Mouse (Mus musculus): ENCODE measurements around the gene Nptxr. TPM values are rescaled to one million over a fixed set of nuclear protein-coding genes. Genes with fewer than 3 reads are reported as not detected.

Nptxr gene
- 0.92 and 2.1 TPM in 2 replicates for total RNA-seq (2012; rRNA removed)
- 0.09 TPM in 1 of 2 replicates, not detected in the other for total RNA-seq (2014; rRNA removed)
- 0.14 and 0.16 TPM in 2 replicates for polyA plus RNA-seq (2012; ENCODE audit: insufficient read length, low read depth)

GRCm38 (mm10) chr15:79804352-79805071, at the start of gene Nptxr:
Gene Nptxr (minus strand): TSS chr15:79804766.
- peak within 1 kb of the TSS; percentile 67 for H3K4me2 ChIP-seq (ENCODE audit: insufficient read depth, low read depth, poor library complexity, severe bottlenecking)
- DNase-seq (ENCODE audit: extremely low read depth), result no peak
- H3K9ac ChIP-seq (ENCODE audit: insufficient read depth, low read depth), result peak within 1 kb of the TSS; percentile 11; the same call in 1 of the 2 replicates
- peaks cover 0 to 13% of the 10 kb centered on the region in 2 experiments; a peak in 3 of 4 replicates for H3K4me1 ChIP-seq (ENCODE audit: control insufficient read depth in 1 of 2, insufficient read depth in 2 of 2)
- in situ Hi-C loops (cut with MboI; ENCODE audit: low pct_ligation_motif_present, low pct_unique_long_range_greater_than_20kb, low sequenced_read_pairs) (no loop called here), dilution Hi-C loops (cut with MboI; ENCODE audit: extremely low pct_ligation_motif_present, extremely low pct_unique_long_range_greater_than_20kb, low sequenced_read_pairs) (no loop called here)
- H3K27me3 ChIP-seq (replicated peaks), result peaks cover 77% of the 10 kb centered on the region
- H3K9me3 ChIP-seq (replicated peaks; ENCODE audit: low read length), result peaks cover 18% of the 10 kb centered on the region
- H3K27ac ChIP-seq (ENCODE audit: insufficient read depth, low read depth), result no peak within 1 kb of the TSS
- H3K79me2 ChIP-seq (replicated peaks; ENCODE audit: control insufficient read depth, extremely low read depth, insufficient read depth, poor library complexity, severe bottlenecking), result no peaks in the 10 kb centered on the region
- no peak for TF ChIP-seq IRF4 (IDR thresholded peaks at IDR 0.05; ENCODE audit: low read depth, low read length)
- peak; percentile 50; the same call in 1 of the 2 replicates for TF ChIP-seq MXI1 (IDR thresholded peaks at IDR 0.05; ENCODE audit: low read depth, low read length)
- peak; percentile 24; the same call in 1 of the 2 replicates for TF ChIP-seq POLR2A (IDR thresholded peaks at IDR 0.05; ENCODE audit: low read depth, low read length)
- no peak for TF ChIP-seq MAZ (IDR thresholded peaks at IDR 0.05; ENCODE audit: low read depth, low read length)
- no peak for TF ChIP-seq JUND (conservative IDR thresholded peaks at IDR 0.05; ENCODE audit: low read depth, low read length)
- TF ChIP-seq BHLHE40 (IDR thresholded peaks at IDR 0.05; ENCODE audit: low read depth, low read length), result no peak
- no peak for TF ChIP-seq HCFC1 (IDR thresholded peaks at IDR 0.05; ENCODE audit: low read depth, low read length)
- no peak for TF ChIP-seq ZNF384 (IDR thresholded peaks at IDR 0.05; ENCODE audit: low read depth, low read length)
- H3K4me3 ChIP-seq (replicated peaks in 1 of 3; ENCODE audit: low read depth in 2 of 3, low read length in 2 of 3, poor library complexity in 1 of 3), result peak within 1 kb of the TSS in 1 of 3 experiments; percentile 56
- no peaks in the 10 kb centered on the region for H3K36me3 ChIP-seq (replicated peaks in 1 of 2; ENCODE audit: control insufficient read depth in 1 of 2, insufficient read depth in 1 of 2, low read length in 1 of 2)

- Histone ChIP-seq H3K27me3 (replicated peaks) (peaks cover 3% of the 10 kb centered on the region), H3K4me3 (replicated peaks in 1 of 3; ENCODE audit: low read depth in 2 of 3, low read length in 2 of 3, poor library complexity in 1 of 3) (no peak overlapping the region), H3K79me2 (replicated peaks; ENCODE audit: control insufficient read depth, extremely low read depth, insufficient read depth, poor library complexity, severe bottlenecking) (no peaks in the 10 kb centered on the region), H3K36me3 (replicated peaks in 1 of 2; ENCODE audit: control insufficient read depth in 1 of 2, insufficient read depth in 1 of 2, low read length in 1 of 2) (no peaks in the 10 kb centered on the region), H3K4me1 (ENCODE audit: control insufficient read depth in 1 of 2, insufficient read depth in 2 of 2) (peaks cover 0 to 4% of the 10 kb centered on the region in 2 experiments; a peak in 1 of 4 replicates), H3K9ac (ENCODE audit: insufficient read depth, low read depth) (no peak overlapping the region), H3K9me3 (replicated peaks; ENCODE audit: low read length) (peaks cover 9% of the 10 kb centered on the region), H3K27ac (ENCODE audit: insufficient read depth, low read depth) (no peak overlapping the region), H3K4me2 (ENCODE audit: insufficient read depth, low read depth, poor library complexity, severe bottlenecking) (no peak overlapping the region)
- DNase-seq (ENCODE audit: extremely low read depth), result no peak
- TF ChIP-seq POLR2A (IDR thresholded peaks at IDR 0.05; ENCODE audit: low read depth, low read length) (no peak), ZC3H11A (IDR thresholded peaks at IDR 0.05; ENCODE audit: low read depth, low read length) (no peak), ZNF384 (IDR thresholded peaks at IDR 0.05; ENCODE audit: low read depth, low read length) (no peak), TCF12 (IDR thresholded peaks at IDR 0.05; ENCODE audit: low read depth, low read length) (no peak), MEF2A (IDR thresholded peaks at IDR 0.05; ENCODE audit: borderline replicate concordance, low read depth, low read length) (no peak), CTCF (conservative IDR thresholded peaks at IDR 0.05 in 1 of 2, IDR thresholded peaks at IDR 0.05 in 1 of 2; ENCODE audit: low read depth in 2 of 2, low read length in 2 of 2) (peak in 1 of 2 experiments; percentile 5; a peak in 1 of 4 replicates), ZMIZ1 (IDR thresholded peaks at IDR 0.05; ENCODE audit: low read depth, low read length) (no peak)
- in situ Hi-C loops (cut with MboI; ENCODE audit: low pct_ligation_motif_present, low pct_unique_long_range_greater_than_20kb, low sequenced_read_pairs), result no loop called here
- dilution Hi-C loops (cut with MboI; ENCODE audit: extremely low pct_ligation_motif_present, extremely low pct_unique_long_range_greater_than_20kb, low sequenced_read_pairs), result no loop called here
These were observed 45.6 kb upstream of the Nptxr start for GRCm38 (mm10) chr15:79850143-79850542.

Data from CH12.LX (cell line).